Mouse (Mus musculus): ENCODE measurements around the gene Cd300lg. TPM values are rescaled to one million over a fixed set of nuclear protein-coding genes. Genes with fewer than 3 reads are reported as not detected.
A peak's percentile ranks its signal among the peaks of the same experiment; 100 is the strongest.

Cd300lg gene
- total and polyA plus RNA-seq, 3 experiments, result 51.6 to 102 (median 70.1) TPM

GRCm38 (mm10) chr11:102068969-102069368, 27.7 kb downstream of the Cd300lg start:
- WGBS, result 69% methylated on average over 2 of the region's 2 CpGs
- DNase-seq, result no peak
- H3K4me1 ChIP-seq (ENCODE audit: control insufficient read depth, insufficient read depth, low read length), result no peaks in the 10 kb centered on the region
- intact Hi-C loops (cut with DNase I), result no loop called here
- no peak overlapping the region for H3K9ac ChIP-seq (ENCODE audit: low read depth, low read length)
- no peak overlapping the region for H3K27ac ChIP-seq
- H3K79me2 ChIP-seq (replicated peaks; ENCODE audit: control insufficient read depth, insufficient read depth, low read length), result no peaks in the 10 kb centered on the region
- no peaks in the 10 kb centered on the region for H3K27me3 ChIP-seq (ENCODE audit: control insufficient read depth, insufficient read depth, low read length)
- peak; percentile 54 for TF ChIP-seq CTCF (IDR thresholded peaks at IDR 0.05)
- TF ChIP-seq POLR2A (IDR thresholded peaks at IDR 0.05; ENCODE audit: insufficient read depth, low read depth, low read length), result no peak
- H3K4me3 ChIP-seq, result no peak overlapping the region
- no peaks in the 10 kb centered on the region for H3K36me3 ChIP-seq (ENCODE audit: control insufficient read depth, insufficient read depth, low read length)

- DNase-seq, result no peak
- H3K4me1 ChIP-seq (ENCODE audit: control insufficient read depth, insufficient read depth, low read length), result no peaks in the 10 kb centered on the region
- H3K79me2 ChIP-seq (replicated peaks; ENCODE audit: control insufficient read depth, insufficient read depth, low read length), result no peaks in the 10 kb centered on the region
- no peak overlapping the region for H3K9ac ChIP-seq (ENCODE audit: low read depth, low read length)
- H3K36me3 ChIP-seq (ENCODE audit: control insufficient read depth, insufficient read depth, low read length), result no peaks in the 10 kb centered on the region
- no peak for TF ChIP-seq POLR2A (IDR thresholded peaks at IDR 0.05; ENCODE audit: insufficient read depth, low read depth, low read length)
- TF ChIP-seq CTCF (IDR thresholded peaks at IDR 0.05), result no peak
- TF ChIP-seq EP300 (IDR thresholded peaks at IDR 0.05; ENCODE audit: insufficient read depth, low read depth, low read length), result no peak
- intact Hi-C loops (cut with DNase I), result no loop called here
- no peaks in the 10 kb centered on the region for H3K27me3 ChIP-seq (ENCODE audit: control insufficient read depth, insufficient read depth, low read length)
- H3K4me3 ChIP-seq, result no peak overlapping the region
- H3K27ac ChIP-seq, result no peak overlapping the region
- 78% methylated on average over 11 of the region's 11 CpGs for WGBS
These were observed 28.3 kb downstream of the Cd300lg start for GRCm38 (mm10) chr11:102069633-102070032.

- Histone ChIP-seq H3K4me3 (no peak overlapping the region), H3K4me1 (ENCODE audit: control insufficient read depth, insufficient read depth, low read length) (no peaks in the 10 kb centered on the region), H3K27me3 (ENCODE audit: control insufficient read depth, insufficient read depth, low read length) (no peaks in the 10 kb centered on the region), H3K79me2 (replicated peaks; ENCODE audit: control insufficient read depth, insufficient read depth, low read length) (no peaks in the 10 kb centered on the region), H3K27ac (no peak overlapping the region), H3K36me3 (ENCODE audit: control insufficient read depth, insufficient read depth, low read length) (no peaks in the 10 kb centered on the region), H3K9ac (ENCODE audit: low read depth, low read length) (no peak overlapping the region)
- TF ChIP-seq EP300 (IDR thresholded peaks at IDR 0.05; ENCODE audit: insufficient read depth, low read depth, low read length) (no peak), POLR2A (IDR thresholded peaks at IDR 0.05; ENCODE audit: insufficient read depth, low read depth, low read length) (no peak), CTCF (IDR thresholded peaks at IDR 0.05) (no peak)
- WGBS, result 2% methylated on average over 13 of the region's 13 CpGs
- intact Hi-C loops (cut with DNase I), result no loop called here
- no peak for DNase-seq
These were observed 29.1 kb downstream of the Cd300lg start for GRCm38 (mm10) chr11:102070426-102070825.

GRCm38 (mm10) chr11:102072729-102073128, 31.4 kb downstream of the Cd300lg start:
- no peak overlapping the region for H3K9ac ChIP-seq (ENCODE audit: low read depth, low read length)
- no peak overlapping the region for H3K27ac ChIP-seq
- no peaks in the 10 kb centered on the region for H3K36me3 ChIP-seq (ENCODE audit: control insufficient read depth, insufficient read depth, low read length)
- 81% methylated on average over 5 of the region's 5 CpGs for WGBS
- H3K4me3 ChIP-seq, result no peak overlapping the region
- no peak for DNase-seq
- no peaks in the 10 kb centered on the region for H3K27me3 ChIP-seq (ENCODE audit: control insufficient read depth, insufficient read depth, low read length)
- no peak for TF ChIP-seq CTCF (IDR thresholded peaks at IDR 0.05)
- TF ChIP-seq EP300 (IDR thresholded peaks at IDR 0.05; ENCODE audit: insufficient read depth, low read depth, low read length), result no peak
- no peak for TF ChIP-seq POLR2A (IDR thresholded peaks at IDR 0.05; ENCODE audit: insufficient read depth, low read depth, low read length)
- no peaks in the 10 kb centered on the region for H3K79me2 ChIP-seq (replicated peaks; ENCODE audit: control insufficient read depth, insufficient read depth, low read length)
- intact Hi-C loops (cut with DNase I), result no loop called here
- no peaks in the 10 kb centered on the region for H3K4me1 ChIP-seq (ENCODE audit: control insufficient read depth, insufficient read depth, low read length)

- Histone ChIP-seq H3K36me3 (ENCODE audit: control insufficient read depth, insufficient read depth, low read length) (no peaks in the 10 kb centered on the region), H3K79me2 (replicated peaks; ENCODE audit: control insufficient read depth, insufficient read depth, low read length) (no peaks in the 10 kb centered on the region), H3K27ac (no peak overlapping the region), H3K4me1 (ENCODE audit: control insufficient read depth, insufficient read depth, low read length) (no peaks in the 10 kb centered on the region), H3K4me3 (no peak overlapping the region), H3K27me3 (ENCODE audit: control insufficient read depth, insufficient read depth, low read length) (no peaks in the 10 kb centered on the region), H3K9ac (ENCODE audit: low read depth, low read length) (no peak overlapping the region)
- DNase-seq, result no peak
- WGBS, result 82% methylated on average over 14 of the region's 14 CpGs
- intact Hi-C loops (cut with DNase I), result no loop called here
- TF ChIP-seq CTCF (IDR thresholded peaks at IDR 0.05) (no peak), POLR2A (IDR thresholded peaks at IDR 0.05; ENCODE audit: insufficient read depth, low read depth, low read length) (no peak), EP300 (IDR thresholded peaks at IDR 0.05; ENCODE audit: insufficient read depth, low read depth, low read length) (no peak)
These were observed 32.4 kb downstream of the Cd300lg start for GRCm38 (mm10) chr11:102073722-102074121.

- peak; percentile 48 to 54 for DNase-seq
These were observed 41.0 kb downstream of the Cd300lg start for GRCm38 (mm10) chr11:102082322-102082721.

More at GRCm38 (mm10) chr11:102082322-102082721, 41.0 kb downstream of the Cd300lg start:
- H3K4me1 ChIP-seq (ENCODE audit: control insufficient read depth, insufficient read depth, low read length), result no peaks in the 10 kb centered on the region; the same call in 1 of the 2 replicates
- no peak overlapping the region for H3K9ac ChIP-seq (ENCODE audit: low read depth, low read length)
- H3K36me3 ChIP-seq (ENCODE audit: control insufficient read depth, insufficient read depth, low read length), result no peaks in the 10 kb centered on the region
- intact Hi-C loops (cut with DNase I), result no loop called here
- no peak overlapping the region for H3K27ac ChIP-seq
- WGBS, result 4% methylated on average over 18 of the region's 18 CpGs
- H3K79me2 ChIP-seq (replicated peaks; ENCODE audit: control insufficient read depth, insufficient read depth, low read length), result no peaks in the 10 kb centered on the region
- peaks cover 2% of the 10 kb centered on the region; the same call in 1 of the 2 replicates for H3K27me3 ChIP-seq (ENCODE audit: control insufficient read depth, insufficient read depth, low read length)
- H3K4me3 ChIP-seq, result no peak overlapping the region
- TF ChIP-seq EP300 (IDR thresholded peaks at IDR 0.05; ENCODE audit: insufficient read depth, low read depth, low read length) (no peak), CTCF (IDR thresholded peaks at IDR 0.05) (no peak), POLR2A (IDR thresholded peaks at IDR 0.05; ENCODE audit: insufficient read depth, low read depth, low read length) (no peak)

Measured in heart, adult 2 months (tissue).